Mouse (Mus musculus): ENCODE data around the gene Anks1.

Gene Anks1

GRCm38 (mm10) chr17:28021911-28022310, 112.8 kb downstream of the Anks1 start:
- no peak for DNase-seq (ENCODE audit: low read depth)

- DNase-seq (ENCODE audit: low read depth): no peak
Observed at GRCm38 (mm10) chr17:28022854-28023655, 113.9 kb downstream of the Anks1 start.

DNA sequence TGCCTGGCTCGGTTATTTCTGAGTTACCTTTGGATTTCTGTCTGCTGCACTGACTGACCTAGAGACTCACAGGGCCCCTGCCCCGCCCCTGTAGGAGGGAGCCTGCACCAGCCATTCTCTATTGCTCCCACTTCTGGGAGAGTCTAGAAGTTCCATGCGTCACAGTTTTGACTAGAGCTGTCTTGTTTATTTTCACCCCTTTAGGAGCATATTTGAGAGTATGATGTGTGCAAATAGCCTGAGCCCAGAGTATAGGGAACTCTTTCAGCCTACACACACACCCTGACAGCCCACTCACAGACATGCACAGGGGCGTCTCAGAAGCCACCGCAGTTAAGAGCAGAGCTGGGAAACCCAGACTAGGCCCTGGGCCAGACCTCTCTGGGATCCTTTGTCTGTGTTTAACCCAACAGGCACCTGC, 116.4 kb downstream of the Anks1 start:
- DNase-seq (ENCODE audit: low read depth): no peak

DNA sequence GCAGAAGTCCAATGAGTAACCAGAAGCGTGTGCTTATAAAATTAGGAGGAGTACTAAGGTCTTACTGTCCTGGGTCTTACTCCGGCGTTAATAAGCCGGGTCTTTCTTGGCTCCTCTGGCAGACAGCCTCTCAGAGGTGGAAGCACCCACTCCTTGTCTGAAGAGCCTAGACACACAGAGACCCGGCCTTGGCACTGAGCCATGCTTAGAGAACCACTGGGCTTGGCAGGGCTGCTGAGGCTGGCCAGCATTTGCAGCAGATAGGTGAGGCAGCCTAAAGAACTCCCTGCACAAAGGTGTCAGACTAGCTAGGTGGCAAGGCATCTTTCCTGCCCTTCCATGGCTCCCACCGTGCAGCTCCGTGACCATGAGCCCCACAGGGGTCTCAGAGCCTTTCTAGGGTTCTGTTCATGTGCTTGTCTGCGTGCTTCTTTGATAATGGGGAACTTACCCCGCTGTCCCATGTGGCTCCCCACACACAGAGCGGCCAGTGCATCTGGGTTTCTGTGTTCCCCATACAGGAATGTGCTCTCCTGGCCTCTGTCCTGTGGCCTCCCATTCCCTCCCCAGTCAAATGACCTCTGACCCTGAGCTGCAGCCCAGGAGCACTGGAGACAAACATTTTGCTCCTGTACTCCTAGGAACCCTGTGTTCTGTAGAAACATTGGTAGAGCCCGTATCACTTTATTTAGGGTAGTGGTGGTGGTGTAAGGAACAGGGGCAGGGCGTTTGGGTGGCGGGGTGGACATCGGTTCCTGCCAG, 117.2 kb downstream of the Anks1 start:
- DNase-seq (ENCODE audit: low read depth): no peak

GRCm38 (mm10) chr17:28027197-28027596, 118.1 kb downstream of the Anks1 start:
- DNase-seq (ENCODE audit: low read depth): no peak

DNA sequence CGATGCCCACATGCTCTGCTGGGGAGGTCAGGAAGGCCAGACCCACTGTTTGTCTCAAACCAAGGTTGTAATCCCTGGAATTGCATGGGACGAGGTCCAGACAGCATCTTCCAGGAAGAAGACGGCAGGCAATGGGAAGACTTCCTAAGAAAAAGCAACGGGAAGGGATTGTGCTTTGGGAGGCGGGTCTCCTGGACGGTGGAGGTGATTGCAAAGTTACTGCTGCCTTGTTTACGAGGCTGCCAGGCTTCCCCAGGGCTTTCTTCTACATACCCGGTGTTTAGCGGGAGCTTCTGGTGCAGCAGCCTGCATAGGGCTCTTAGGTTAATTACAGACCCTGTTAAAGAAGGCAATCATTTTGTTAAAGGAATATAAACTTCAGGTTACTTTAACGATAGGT, 119.1 kb downstream of the Anks1 start:
- no peak for DNase-seq (ENCODE audit: low read depth)

DNA sequence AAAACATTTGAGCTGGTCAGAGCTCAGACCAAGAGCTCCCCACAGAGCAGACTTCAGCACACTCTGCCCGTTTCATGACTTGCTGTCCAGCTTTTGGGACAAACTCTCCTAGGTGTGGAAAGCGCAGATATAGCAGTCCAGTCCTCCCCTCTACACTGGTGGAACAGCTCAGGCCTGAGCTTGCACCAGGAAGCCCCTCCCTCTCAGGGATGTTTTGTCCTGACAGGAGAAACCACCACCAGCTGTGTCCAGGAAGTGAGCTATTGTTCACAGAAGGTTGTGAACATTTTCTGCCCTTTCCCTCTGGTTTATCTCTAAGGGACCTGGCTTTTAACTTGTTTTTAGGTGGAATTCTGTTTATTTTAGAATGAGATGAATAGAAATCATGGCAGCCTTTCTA, 120.2 kb downstream of the Anks1 start:
- no peak for DNase-seq (ENCODE audit: low read depth)

DNA sequence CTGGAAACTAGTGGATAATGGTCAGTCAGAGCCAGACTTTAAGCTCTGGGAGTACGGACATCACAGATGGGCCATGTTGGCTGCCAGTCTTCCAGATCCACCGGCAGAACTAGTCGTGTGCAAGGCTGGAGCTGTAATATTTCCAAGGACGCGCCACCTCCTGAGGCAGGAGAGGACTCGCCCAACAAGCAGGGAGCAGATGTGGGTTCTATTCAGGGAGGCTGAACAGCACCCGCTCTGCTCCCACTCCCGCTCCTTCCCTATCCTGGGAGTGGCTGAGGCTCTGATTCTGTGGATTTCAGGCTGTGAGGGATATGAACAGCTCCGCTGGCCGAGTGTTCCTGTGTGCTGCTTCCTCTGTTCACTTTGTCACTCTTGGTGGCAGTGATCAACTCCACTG, 121.3 kb downstream of the Anks1 start:
- no peak for DNase-seq (ENCODE audit: low read depth)

GRCm38 (mm10) chr17:28031281-28031941, 122.3 kb downstream of the Anks1 start:
- no peak for DNase-seq (ENCODE audit: low read depth)

- DNase-seq (ENCODE audit: low read depth): no peak
Observed at GRCm38 (mm10) chr17:28032219-28032618, 123.1 kb downstream of the Anks1 start.

GRCm38 (mm10) chr17:28033046-28033580, 124.0 kb downstream of the Anks1 start:
- no peak for DNase-seq (ENCODE audit: low read depth)

GRCm38 (mm10) chr17:28034986-28035385, 125.9 kb downstream of the Anks1 start:
- no peak for DNase-seq (ENCODE audit: low read depth)

GRCm38 (mm10) chr17:28036813-28037756, 128.0 kb downstream of the Anks1 start:
- no peak for DNase-seq (ENCODE audit: low read depth)

GRCm38 (mm10) chr17:28040620-28041019, 131.5 kb downstream of the Anks1 start:
- no peak for DNase-seq (ENCODE audit: low read depth)

- DNase-seq (ENCODE audit: low read depth): no peak
Observed at GRCm38 (mm10) chr17:28041298-28041697, 132.2 kb downstream of the Anks1 start.

DNA sequence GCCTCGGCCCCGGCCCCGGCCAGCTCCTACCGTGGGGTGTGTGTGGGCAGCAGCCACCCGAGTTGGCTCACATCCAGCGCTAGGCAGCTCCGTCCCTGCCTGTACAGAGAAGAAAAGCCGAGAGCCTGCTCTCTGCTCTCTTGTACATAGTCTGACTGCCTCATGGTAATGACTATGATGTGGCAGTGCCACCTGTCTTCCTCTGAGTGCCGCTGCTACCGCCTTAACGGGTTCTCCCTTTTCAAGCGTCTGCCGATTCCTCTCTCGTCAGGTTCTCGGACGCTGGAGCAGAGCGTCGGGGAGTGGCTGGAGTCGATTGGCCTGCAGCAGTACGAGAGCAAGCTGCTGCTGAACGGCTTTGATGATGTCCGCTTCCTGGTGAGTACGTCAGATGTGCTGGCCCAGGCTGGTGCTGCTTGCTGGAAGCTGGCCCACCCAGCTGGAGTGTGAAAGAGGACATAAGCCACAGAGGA, 133.2 kb downstream of the Anks1 start:
- no peak for DNase-seq (ENCODE audit: low read depth)

GRCm38 (mm10) chr17:28047017-28047416, 137.9 kb downstream of the Anks1 start:
- no peak for DNase-seq (ENCODE audit: low read depth)

DNA sequence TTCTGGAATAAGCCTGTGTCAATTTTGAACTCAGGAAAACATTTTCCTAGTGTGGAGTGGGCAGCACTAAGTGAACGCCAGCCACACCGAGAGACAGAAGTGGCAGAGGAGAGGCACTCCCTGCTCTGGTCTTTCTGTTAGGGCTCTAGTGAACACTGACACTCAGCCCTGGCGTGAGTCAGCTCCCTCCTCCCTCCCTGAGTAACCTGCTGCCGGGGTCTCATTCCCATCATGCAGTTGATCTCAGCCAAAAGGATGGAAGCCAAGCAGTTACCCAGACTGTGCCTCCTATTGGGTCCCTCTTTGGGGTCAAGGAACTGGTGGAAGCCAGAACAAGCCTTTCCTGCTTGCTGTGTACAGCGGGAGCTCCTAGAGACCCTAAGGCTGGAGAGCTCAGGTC, 138.4 kb downstream of the Anks1 start:
- no peak for DNase-seq (ENCODE audit: low read depth)

DNA sequence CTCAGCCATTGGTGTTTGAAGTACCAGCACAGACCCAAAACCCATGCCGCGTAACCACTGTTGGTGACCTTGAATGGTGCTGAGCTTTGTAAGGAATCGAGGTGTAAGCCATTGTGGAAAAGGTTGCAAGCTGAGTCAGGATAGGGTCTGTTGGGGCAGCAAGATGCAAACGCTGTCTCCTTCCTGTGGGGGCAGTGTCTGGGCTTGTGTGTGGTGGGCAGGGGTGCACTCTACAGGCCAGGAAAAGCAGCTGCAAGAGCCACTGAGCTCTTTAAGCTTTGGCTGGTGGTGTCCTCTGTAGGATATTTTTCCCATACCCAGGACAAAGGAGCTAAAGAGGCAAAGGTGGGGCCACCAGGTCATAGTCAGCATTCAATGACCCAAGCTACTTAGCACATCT, 139.3 kb downstream of the Anks1 start:
- peak; percentile 42 for DNase-seq (ENCODE audit: low read depth)

DNA sequence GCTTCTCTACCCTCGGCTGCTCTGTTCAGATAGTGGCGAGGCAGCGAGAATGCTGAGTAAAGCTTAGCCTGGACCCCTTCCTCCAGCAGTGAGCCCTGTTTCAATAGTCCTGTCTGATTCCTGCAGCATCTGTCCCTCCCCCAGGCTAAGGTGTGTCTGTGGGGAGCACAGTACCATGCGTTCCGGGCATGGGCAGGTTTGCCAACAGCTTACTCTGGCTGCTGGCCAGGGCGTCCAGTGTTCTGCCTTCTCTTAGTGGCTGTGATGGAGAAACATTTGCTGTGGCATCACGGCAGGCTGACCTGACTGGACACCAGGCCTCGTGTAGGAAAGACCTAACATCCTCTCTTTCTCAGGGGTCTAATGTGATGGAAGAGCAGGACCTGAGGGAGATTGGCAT, 141.1 kb downstream of the Anks1 start:
- DNase-seq (ENCODE audit: low read depth): no peak

- DNase-seq (ENCODE audit: low read depth): no peak
Observed at GRCm38 (mm10) chr17:28052293-28052863, 143.3 kb downstream of the Anks1 start.

Measured in c-Kit-positive CD71-negative TER-119-negative erythroid progenitor cells, embryonic 14.5 days (primary cell).